ENCODE assay signal across 10 mouse cellular contexts in the genomic region with DNA sequence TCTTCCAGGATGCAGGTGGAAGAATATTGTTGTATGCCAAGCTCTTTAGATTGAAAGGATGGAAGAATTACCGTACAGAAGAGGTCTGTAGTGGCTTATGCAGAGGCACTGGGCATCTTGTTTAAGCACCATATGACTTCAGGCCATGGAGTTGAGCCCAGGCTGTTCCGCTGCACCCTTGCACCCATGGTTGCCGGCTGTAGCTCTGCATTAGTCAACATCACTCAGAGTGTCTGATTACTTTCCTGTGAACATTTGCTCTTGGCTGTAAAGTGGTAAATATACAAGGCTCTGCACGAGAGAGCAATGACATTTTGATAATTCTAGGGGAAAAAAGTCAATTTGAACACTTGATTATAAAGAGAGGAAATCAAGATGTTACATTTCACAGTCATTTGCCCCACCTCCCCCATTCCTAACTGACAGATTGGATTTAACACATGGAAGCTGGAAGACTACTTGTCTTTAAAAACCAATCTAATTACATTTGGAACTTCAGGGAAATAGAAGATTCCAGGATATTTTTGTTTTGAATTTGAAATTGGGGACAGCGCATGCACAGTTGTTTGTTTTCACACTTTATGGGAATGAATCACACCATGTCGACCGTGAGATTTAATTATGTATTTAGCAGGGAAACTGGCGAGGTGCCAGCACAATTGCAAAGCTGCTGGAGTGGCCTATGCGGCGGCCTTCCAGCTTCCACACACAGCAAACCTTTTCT.
DNase-seq lines count a peak whose midpoint lies in the region; ATAC-seq and TF ChIP-seq lines count a peak whose summit lies in the region.
"Had no signal": no experiment of that assay in that cellular context is flagged by ENCODE, and none has a peak within 500 bp of the region (broad histone marks: within the 10 kb centered on the region; RNA-seq: fewer than 3 reads in every experiment).

No protein-coding gene starts in this region.

- WGBS in forebrain, embryonic 16.5 days, result 16% methylated on average over 10 of the region's 10 CpGs
- 54% methylated on average over 10 of the region's 10 CpGs for WGBS in kidney, adult 2 months

- no peaks in the 10 kb centered on the region for H3K36me3 ChIP-seq in forebrain, embryonic 16.5 days (ENCODE audit: control insufficient read depth, insufficient read depth)
- H3K36me3 ChIP-seq in kidney, adult 2 months (ENCODE audit: control insufficient read depth, insufficient read depth, low read length), result no peaks in the 10 kb centered on the region
- H3K36me3 ChIP-seq: stomach, embryonic 15.5 days had no signal

- peak overlapping the region; percentile 39 for H3K4me2 ChIP-seq in forebrain, embryonic 16.5 days (ENCODE audit: low read length)
- H3K4me2 ChIP-seq: stomach, embryonic 15.5 days had no signal

- no peaks in the 10 kb centered on the region for H3K9me3 ChIP-seq in forebrain, embryonic 16.5 days (ENCODE audit: control insufficient read depth, low read length)
- H3K9me3 ChIP-seq: stomach, embryonic 15.5 days had no signal

- TF ChIP-seq POLR2A in kidney, adult 2 months (IDR thresholded peaks at IDR 0.05; ENCODE audit: low read depth, low read length), result no peak

- no peak overlapping the region for H3K4me3 ChIP-seq in forebrain, embryonic 16.5 days (replicated peaks; ENCODE audit: low read length)
- no peak overlapping the region for H3K4me3 ChIP-seq in kidney, adult 2 months (ENCODE audit: insufficient read depth, low read depth, low read length)
- H3K4me3 ChIP-seq: stomach, embryonic 15.5 days had no signal

- no peaks in the 10 kb centered on the region for H3K27me3 ChIP-seq in forebrain, embryonic 16.5 days (replicated peaks; ENCODE audit: control insufficient read depth, insufficient read depth, low read length)
- H3K27me3 ChIP-seq in kidney, adult 2 months (replicated peaks; ENCODE audit: control insufficient read depth, insufficient read depth, low read length), result no peaks in the 10 kb centered on the region
- H3K27me3 ChIP-seq: stomach, embryonic 15.5 days had no signal

- H3K27ac ChIP-seq in forebrain, embryonic 16.5 days (ENCODE audit: low read length), result peak overlapping the region; percentile 53
- H3K27ac ChIP-seq in kidney, adult 2 months (ENCODE audit: insufficient read depth, low read depth, low read length), result no peak overlapping the region
- H3K27ac ChIP-seq: liver, embryonic 14.5 days; stomach, embryonic 15.5 days had no signal

- peak; percentile 95 for ATAC-seq in forebrain, embryonic 16.5 days
- ATAC-seq in granulocyte monocyte progenitor cell, adult 5-6 weeks (replicated peaks; ENCODE audit: poor library complexity, severe bottlenecking), result no peak

- peaks cover 9% of the 10 kb centered on the region for H3K4me1 ChIP-seq in forebrain, embryonic 16.5 days (replicated peaks; ENCODE audit: control insufficient read depth, insufficient read depth, low read length)
- H3K4me1 ChIP-seq in kidney, adult 2 months (ENCODE audit: control insufficient read depth, insufficient read depth, low read length), result no peaks in the 10 kb centered on the region
- H3K4me1 ChIP-seq: stomach, embryonic 15.5 days had no signal

- no peak overlapping the region for H3K9ac ChIP-seq in forebrain, embryonic 16.5 days (replicated peaks; ENCODE audit: low read depth, low read length)
- H3K9ac ChIP-seq: liver, embryonic 14.5 days; stomach, embryonic 15.5 days had no signal

- peak; percentile 46 for DNase-seq in kidney, postnatal 10 days
- no peak for DNase-seq in kidney, postnatal 25 days
- peak; percentile 15 to 55 for DNase-seq in layer of hippocampus, adult 8-10 months (ENCODE audit: low spot score in 2 of 2)
- peak; percentile 88 for DNase-seq in retina, embryonic 14.5 days (ENCODE audit: low spot score)
- DNase-seq in spleen, postnatal 14 days (ENCODE audit: low spot score in 2 of 2), result no peak
- DNase-seq in kidney, adult 2 months, result no peak

- no peak for TF ChIP-seq CTCF in kidney, adult 2 months (conservative IDR thresholded peaks at IDR 0.05; ENCODE audit: insufficient read depth, insufficient read length, low read depth, low read length)

Comparison
In these comparisons a context has a peak if more than half of its experiments do, and no peak if none do; other contexts are left out.
1. DNase-seq: peak in kidney, postnatal 10 days (single experiment), layer of hippocampus, adult 8-10 months (2 of 2) and retina, embryonic 14.5 days (single experiment); none in kidney, postnatal 25 days (0 of 2), spleen, postnatal 14 days (0 of 2) and kidney, adult 2 months (single experiment).